Mouse (Mus musculus): Measurements from ENCODE around the gene P2ry6. TPM values are rescaled to one million over a fixed set of nuclear protein-coding genes. Genes with fewer than 3 reads are reported as not detected.
A peak's percentile ranks its signal among the peaks of the same experiment; 100 is the strongest.

Gene P2ry6
- polyA plus RNA-seq, 1 experiment from 2014 or later, result 3.6 TPM

DNA sequence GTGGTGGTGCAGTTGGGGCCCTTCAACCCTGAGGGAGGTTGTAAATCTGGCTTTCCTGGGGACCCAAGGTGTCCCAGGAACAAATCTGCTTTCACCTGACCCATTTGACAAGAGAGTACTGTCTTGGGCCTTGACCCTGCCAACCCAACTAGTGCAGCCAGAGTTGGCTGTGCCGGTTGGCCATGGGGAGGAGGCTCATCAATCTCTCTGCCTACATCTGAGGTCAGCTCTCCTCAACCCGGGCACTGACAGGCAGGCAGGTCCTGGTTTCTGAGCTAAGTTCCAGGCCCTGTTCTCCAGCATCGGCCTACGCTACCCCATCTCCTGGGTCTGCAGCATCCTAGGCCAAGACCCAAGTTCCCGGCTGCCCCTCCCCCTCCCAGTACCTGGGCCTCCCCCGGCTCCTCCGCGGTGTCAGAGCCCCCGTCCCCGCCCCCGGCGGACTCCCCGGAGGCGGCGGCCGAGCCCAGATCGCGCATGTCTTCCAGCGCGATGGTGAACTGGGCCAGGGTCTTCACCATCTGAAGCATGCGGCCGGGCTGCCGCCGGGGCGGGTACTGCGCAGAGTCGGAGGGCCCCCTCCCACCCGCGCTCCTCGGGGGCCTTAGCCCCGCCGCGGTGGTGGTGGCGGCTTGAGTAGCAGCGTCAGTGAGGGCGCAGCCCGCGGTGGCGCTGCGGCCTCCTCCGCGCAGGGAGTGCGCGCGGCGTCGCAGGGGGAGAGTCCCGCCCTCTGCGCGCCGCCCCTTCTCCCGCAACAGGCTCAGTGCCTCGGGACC, 80.2 kb downstream of the P2ry6 start:
- Histone ChIP-seq H3K4me1 (ENCODE audit: control insufficient read depth, insufficient read depth, low read length) (peaks cover 18% of the 10 kb centered on the region), H3K4me3 (ENCODE audit: low read length) (peak overlapping the region; percentile 54), H3K9me3 (ENCODE audit: control insufficient read depth, low read length) (no peaks in the 10 kb centered on the region), H3K27ac (ENCODE audit: low read depth, low read length) (no peak overlapping the region), H3K9ac (ENCODE audit: low read depth, low read length) (peak overlapping the region; percentile 71), H3K27me3 (ENCODE audit: control insufficient read depth, insufficient read depth, low read length) (no peaks in the 10 kb centered on the region; the same call in 1 of the 2 replicates), H3K4me2 (replicated peaks; ENCODE audit: low read depth, low read length) (peak overlapping the region; percentile 97), H3K36me3 (ENCODE audit: control insufficient read depth, insufficient read depth, low read length) (peaks cover 16% of the 10 kb centered on the region)
- peak; percentile 53 for ATAC-seq (ENCODE audit: low FRiP score, low TSS enrichment)
- WGBS, result 4% methylated on average over 42 of the region's 53 CpGs

DNA sequence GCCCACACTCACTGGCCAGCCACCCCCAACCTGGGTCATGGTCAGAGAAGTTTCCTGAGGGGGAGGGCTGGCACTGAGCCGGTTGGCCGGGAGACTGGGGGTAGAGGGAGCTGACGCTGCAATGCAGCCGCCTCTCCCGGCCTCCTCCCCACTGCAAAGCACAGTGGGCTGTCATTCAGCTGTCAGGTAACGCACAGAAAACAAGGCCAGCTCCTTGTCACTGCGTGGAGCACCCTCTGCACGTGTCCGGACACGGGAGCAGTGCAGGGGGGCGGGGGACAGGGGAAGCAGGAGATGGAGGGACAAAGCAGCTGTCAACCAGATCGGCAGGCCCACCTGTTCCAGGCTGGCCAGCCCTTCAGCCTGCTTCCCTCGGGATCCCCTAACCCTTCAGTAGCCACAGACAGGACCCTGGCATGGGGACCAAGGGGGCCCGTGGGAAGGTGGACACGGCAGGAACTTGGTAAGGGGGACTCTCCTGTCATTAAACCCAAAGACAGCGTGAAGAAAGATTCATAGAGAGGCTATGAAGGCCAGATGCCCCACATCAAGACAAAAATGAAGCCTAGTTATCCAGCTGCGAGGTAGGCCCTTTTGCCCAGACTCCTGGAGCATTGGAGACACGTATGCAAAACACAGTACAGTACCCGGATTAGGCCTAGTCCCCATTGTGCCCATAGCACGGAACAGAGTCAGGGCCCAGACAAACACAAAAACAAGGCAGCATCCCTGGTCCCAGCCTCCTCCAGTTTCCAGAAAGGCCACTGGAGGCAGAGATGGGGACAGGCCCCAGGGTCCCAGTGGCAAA, 81.0 kb downstream of the P2ry6 start:
- Histone ChIP-seq H3K36me3 (ENCODE audit: control insufficient read depth, insufficient read depth, low read length) (peaks cover 23% of the 10 kb centered on the region), H3K9me3 (ENCODE audit: control insufficient read depth, low read length) (no peaks in the 10 kb centered on the region), H3K9ac (ENCODE audit: low read depth, low read length) (peak overlapping the region; percentile 71; the same call in 1 of the 2 replicates), H3K27ac (ENCODE audit: low read depth, low read length) (no peak overlapping the region), H3K27me3 (ENCODE audit: control insufficient read depth, insufficient read depth, low read length) (no peaks in the 10 kb centered on the region; the same call in 1 of the 2 replicates), H3K4me3 (ENCODE audit: low read length) (0 out of 2 replicates have a peak overlapping the region, but pooled peaks have one; percentile 54), H3K4me2 (replicated peaks; ENCODE audit: low read depth, low read length) (peak overlapping the region; percentile 97), H3K4me1 (ENCODE audit: control insufficient read depth, insufficient read depth, low read length) (peaks cover 18% of the 10 kb centered on the region)
- ATAC-seq (ENCODE audit: low FRiP score, low TSS enrichment), result peak; percentile 24; the same call in 1 of the 2 replicates
- 50% methylated on average over 20 of the region's 20 CpGs for WGBS

Other genes starting within 250 kb of the P2ry6 start
- 2.8 and 3.1 TPM in 2 replicates for gene Relt, start 111.2 kb downstream of the P2ry6 start, polyA plus RNA-seq (2014; fragmentation: Nextera tagmentation; extraction: Ambion mirVana)
- 11.6 and 15.5 TPM in 2 replicates for gene Arhgef17, start 42.5 kb downstream of the P2ry6 start, polyA plus RNA-seq (2014; fragmentation: Nextera tagmentation; extraction: Ambion mirVana)
- 0.72 and 0.84 TPM in 2 replicates for gene P2ry2, start 38.2 kb upstream of the P2ry6 start, polyA plus RNA-seq (2014; fragmentation: Nextera tagmentation; extraction: Ambion mirVana)
- 20.5 and 35.5 TPM in 2 replicates for gene Fchsd2, start 118.2 kb upstream of the P2ry6 start, polyA plus RNA-seq (2014; fragmentation: Nextera tagmentation; extraction: Ambion mirVana)

Data from kidney, embryonic 14.5 days (tissue).